Mouse (Mus musculus) liver, embryonic 15.5 days (tissue): Measurements from ENCODE around the gene Steap3. TPM values are rescaled to one million over a fixed set of nuclear protein-coding genes. Genes with fewer than 3 reads are reported as not detected.

Experiments
- ATAC-seq: fragments of 200-750 bp; cut with Nextera tagmentation; 2 replicates; pipeline ENCODE4 v1.8.0; 2017; ENCODE audit warnings: moderate number of reproducible peaks, mild to moderate bottlenecking, moderate library complexity; ENCODE audit not compliant: insufficient read depth
- H3K27ac ChIP-seq: fragments of 300-500 bp; sonication (generic); replicated peaks from 2 replicates; pipeline ENCODE4 v1.5.1; 2015; ENCODE audit warnings: mild to moderate bottlenecking, inconsistent platforms
- H3K27me3 ChIP-seq: fragments of 300-500 bp; sonication (generic); 2 replicates; pipeline ENCODE4 v1.6.1; 2015; ENCODE audit warnings: mild to moderate bottlenecking, inconsistent platforms
- H3K36me3 ChIP-seq: fragments of 300-500 bp; sonication (generic); replicated peaks from 2 replicates; pipeline ENCODE4 v1.6.1; 2015; ENCODE audit warnings: moderate library complexity, mild to moderate bottlenecking, inconsistent platforms
- H3K4me1 ChIP-seq: fragments of 300-500 bp; sonication (generic); replicated peaks from 2 replicates; pipeline ENCODE4 v1.6.1; 2015; ENCODE audit warnings: inconsistent platforms
- H3K4me2 ChIP-seq: fragments of 300-500 bp; sonication (generic); 2 replicates; pipeline ENCODE4 v1.6.1; 2015; ENCODE audit warnings: moderate library complexity, mild to moderate bottlenecking, inconsistent platforms
- H3K4me3 ChIP-seq: fragments of 300-500 bp; sonication (generic); replicated peaks from 2 replicates; pipeline ENCODE4 v1.5.1; 2015; ENCODE audit warnings: mild to moderate bottlenecking, inconsistent platforms
- H3K9ac ChIP-seq: fragments of 300-500 bp; sonication (generic); 2 replicates; pipeline ENCODE4 v1.6.1; 2015; ENCODE audit warnings: moderate library complexity, mild to moderate bottlenecking, inconsistent platforms
- H3K9me3 ChIP-seq: fragments of 300-500 bp; sonication (generic); replicated peaks from 2 replicates; pipeline ENCODE4 v1.6.1; 2016; ENCODE audit warnings: inconsistent platforms
- WGBS: fragments of 180-500 bp; shearing (Covaris S2); methylation state at CpG from one replicate; pipeline ENCODE4 v1.1.7; 2015; ENCODE audit warnings: mixed read lengths; ENCODE audit not compliant: insufficient replicate concordance; 5-methylcytosine and 5-hydroxymethylcytosine counted together
- polyA plus RNA-seq: library from polyadenylated mRNA; unstranded; fragments of >200 nt; fragmentation: Nextera tagmentation; extraction: Ambion mirVana; gene quantifications from 2 replicates; pipeline ENCODE4 v1.2.1, GENCODE M21; 2015

Gene Steap3
- polyA plus RNA-seq, 1 experiment from 2014 or later: 43.4 TPM

GRCm38 (mm10) chr1:120251193-120251592, 21.3 kb downstream of the Steap3 start:
- Histone ChIP-seq H3K9me3 (no peaks in the 10 kb centered on the region), H3K27me3 (no peaks in the 10 kb centered on the region), H3K4me3 (no peak overlapping the region), H3K9ac (no peak overlapping the region), H3K36me3 (peaks cover 73% of the 10 kb centered on the region), H3K4me2 (no peak overlapping the region), H3K27ac (peak overlapping the region; percentile 31), H3K4me1 (peaks cover 42% of the 10 kb centered on the region)
- no peak for ATAC-seq
- 75% methylated on average over 1 of the region's 1 CpGs for WGBS

DNA sequence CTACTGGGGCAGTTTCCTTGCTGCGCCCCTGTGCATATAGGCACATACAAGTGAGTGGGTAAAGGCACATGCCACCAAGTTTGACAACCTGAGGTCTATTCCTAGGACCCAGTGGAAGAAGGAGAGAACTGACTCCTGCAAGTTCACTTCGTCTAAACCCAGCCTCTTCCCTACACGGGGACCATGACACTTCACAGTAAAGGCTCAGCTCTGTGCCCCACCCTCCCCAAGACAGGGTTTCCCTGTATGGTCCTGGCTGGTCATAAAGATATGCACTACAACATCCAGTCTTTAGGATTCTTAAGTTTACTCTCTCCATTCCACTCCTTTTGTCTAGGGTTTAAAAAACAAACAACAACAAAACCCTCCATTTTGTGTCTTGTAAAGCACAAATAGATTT, 21.9 kb downstream of the Steap3 start:
- Histone ChIP-seq H3K4me3 (no peak overlapping the region), H3K27me3 (no peaks in the 10 kb centered on the region), H3K36me3 (peaks cover 73% of the 10 kb centered on the region), H3K4me2 (no peak overlapping the region), H3K27ac (no peak overlapping the region), H3K9me3 (no peaks in the 10 kb centered on the region), H3K4me1 (peaks cover 41% of the 10 kb centered on the region), H3K9ac (peak overlapping the region; percentile 4; the same call in 1 of the 2 replicates)
- 59% methylated on average over 3 of the region's 3 CpGs for WGBS
- 0 out of 2 replicates have a peak, but pooled peaks have one; percentile 29 for ATAC-seq

GRCm38 (mm10) chr1:120249842-120250241, 22.7 kb downstream of the Steap3 start:
- Histone ChIP-seq H3K4me3 (no peak overlapping the region), H3K9me3 (no peaks in the 10 kb centered on the region), H3K4me2 (no peak overlapping the region), H3K27me3 (no peaks in the 10 kb centered on the region), H3K36me3 (peaks cover 74% of the 10 kb centered on the region), H3K27ac (no peak overlapping the region), H3K4me1 (peaks cover 40% of the 10 kb centered on the region), H3K9ac (no peak overlapping the region)
- 73% methylated on average over 5 of the region's 5 CpGs for WGBS
- no peak for ATAC-seq

GRCm38 (mm10) chr1:120248156-120248555, 24.3 kb downstream of the Steap3 start:
- H3K9me3 ChIP-seq: no peaks in the 10 kb centered on the region
- no peak overlapping the region for H3K4me2 ChIP-seq
- peaks cover 75% of the 10 kb centered on the region for H3K36me3 ChIP-seq
- no peak overlapping the region for H3K9ac ChIP-seq
- no peak overlapping the region for H3K4me3 ChIP-seq
- 72% methylated on average over 5 of the region's 5 CpGs for WGBS
- H3K27ac ChIP-seq: no peak overlapping the region
- peaks cover 37% of the 10 kb centered on the region for H3K4me1 ChIP-seq
- no peaks in the 10 kb centered on the region for H3K27me3 ChIP-seq
- ATAC-seq: no peak

GRCm38 (mm10) chr1:120247351-120247750, 25.2 kb downstream of the Steap3 start:
- ATAC-seq: no peak
- no peak overlapping the region for H3K27ac ChIP-seq
- no peak overlapping the region for H3K4me3 ChIP-seq
- no peaks in the 10 kb centered on the region for H3K9me3 ChIP-seq
- no peak overlapping the region for H3K4me2 ChIP-seq
- peaks cover 29% of the 10 kb centered on the region for H3K4me1 ChIP-seq
- H3K36me3 ChIP-seq: peaks cover 75% of the 10 kb centered on the region
- 47% methylated on average over 3 of the region's 3 CpGs for WGBS
- no peak overlapping the region for H3K9ac ChIP-seq
- no peaks in the 10 kb centered on the region for H3K27me3 ChIP-seq

DNA sequence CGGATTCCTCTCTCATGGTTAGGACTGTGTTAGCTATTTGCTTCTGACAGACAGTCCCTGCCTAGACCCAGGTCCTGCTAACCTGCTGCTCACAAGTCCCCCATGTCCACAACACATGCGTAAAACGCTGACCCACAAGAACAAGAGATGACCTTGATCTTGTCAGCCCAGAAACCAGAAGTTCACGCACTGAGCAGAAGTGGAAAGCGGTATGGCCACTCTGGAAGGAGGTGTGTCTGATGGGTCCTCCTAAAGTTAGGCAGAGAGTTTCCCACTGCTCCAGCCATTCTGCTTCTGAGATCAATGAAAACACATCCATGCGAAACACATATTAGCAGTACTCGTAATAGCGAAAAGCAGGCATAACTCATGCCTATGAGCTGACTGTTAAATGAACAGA, 25.6 kb downstream of the Steap3 start:
- Histone ChIP-seq H3K36me3 (peaks cover 75% of the 10 kb centered on the region), H3K4me2 (no peak overlapping the region), H3K4me1 (peaks cover 25% of the 10 kb centered on the region), H3K9me3 (no peaks in the 10 kb centered on the region), H3K4me3 (no peak overlapping the region), H3K27ac (no peak overlapping the region), H3K9ac (no peak overlapping the region), H3K27me3 (no peaks in the 10 kb centered on the region)
- WGBS: 82% methylated on average over 8 of the region's 8 CpGs
- no peak for ATAC-seq

DNA sequence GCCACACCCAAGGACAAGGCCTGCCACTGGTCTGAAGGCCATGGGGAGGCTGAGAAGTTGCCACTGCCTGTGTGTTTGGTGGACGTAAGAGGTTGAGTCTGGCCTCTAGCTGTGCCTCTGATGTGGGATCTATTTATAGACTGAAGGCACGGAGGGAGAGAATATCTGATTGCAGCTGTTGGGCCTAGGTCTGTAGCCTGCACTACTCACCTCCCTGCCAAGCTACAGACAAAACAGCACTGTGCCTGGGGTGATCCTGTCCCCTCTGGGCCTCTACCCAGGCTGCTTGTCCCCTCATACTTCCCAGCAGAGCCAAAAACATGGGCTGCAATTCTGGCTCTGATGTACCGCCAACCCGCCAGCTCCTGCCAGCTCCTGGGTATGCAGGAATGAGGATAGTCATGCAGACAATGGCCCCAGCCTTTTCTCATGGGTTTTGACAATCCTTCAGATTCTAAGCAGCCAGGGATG, 26.8 kb downstream of the Steap3 start:
- H3K27me3 ChIP-seq: no peaks in the 10 kb centered on the region
- H3K4me2 ChIP-seq: no peak overlapping the region
- 48% methylated on average over 4 of the region's 4 CpGs for WGBS
- H3K4me3 ChIP-seq: no peak overlapping the region
- peaks cover 14% of the 10 kb centered on the region for H3K4me1 ChIP-seq
- no peak overlapping the region for H3K9ac ChIP-seq
- H3K9me3 ChIP-seq: no peaks in the 10 kb centered on the region
- H3K36me3 ChIP-seq: peaks cover 79% of the 10 kb centered on the region
- no peak overlapping the region for H3K27ac ChIP-seq
- no peak for ATAC-seq

DNA sequence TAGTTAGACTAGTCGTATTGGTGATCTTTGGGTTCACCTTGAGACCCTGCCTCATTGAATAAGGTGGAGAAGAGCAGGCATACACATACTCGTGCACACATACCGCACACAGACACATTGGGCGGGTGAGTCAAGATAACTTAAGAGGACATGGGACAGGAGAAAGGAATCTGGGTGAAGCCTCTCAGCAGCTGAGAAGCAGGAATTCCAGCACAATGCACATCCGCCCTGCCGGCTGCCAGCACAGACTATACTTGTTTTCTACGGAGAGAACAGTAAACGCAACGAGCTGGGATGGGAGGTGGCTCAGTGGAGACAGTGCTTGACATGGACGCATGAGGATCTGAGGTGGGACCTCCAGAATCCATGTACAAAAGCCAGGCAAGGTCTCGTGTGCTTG, 27.9 kb downstream of the Steap3 start:
- 83% methylated on average over 11 of the region's 11 CpGs for WGBS
- Histone ChIP-seq H3K9me3 (no peaks in the 10 kb centered on the region), H3K36me3 (peaks cover 89% of the 10 kb centered on the region), H3K4me2 (no peak overlapping the region), H3K9ac (no peak overlapping the region), H3K27me3 (no peaks in the 10 kb centered on the region), H3K27ac (no peak overlapping the region), H3K4me3 (no peak overlapping the region), H3K4me1 (peaks cover 5% of the 10 kb centered on the region)
- ATAC-seq: no peak

DNA sequence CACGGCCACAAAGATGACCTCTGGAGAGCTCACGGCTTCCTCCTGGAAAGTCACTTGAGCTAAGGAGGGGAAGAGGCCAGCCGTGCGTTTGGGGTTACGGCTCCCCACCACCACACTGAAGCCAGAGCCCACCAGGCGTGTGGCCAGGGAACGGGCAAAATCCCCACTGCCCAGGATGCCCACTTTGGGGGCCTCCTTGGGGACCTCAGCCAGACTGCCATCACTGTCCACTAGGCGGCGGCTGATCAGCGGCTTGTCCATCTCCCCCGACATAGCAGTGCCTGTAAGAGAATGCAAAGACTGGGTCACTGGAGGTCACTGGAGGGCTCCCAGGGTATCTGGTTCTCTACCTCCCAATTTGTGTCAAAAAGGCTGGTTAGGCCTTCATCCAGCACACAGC, 28.5 kb downstream of the Steap3 start:
- Histone ChIP-seq H3K4me1 (peaks cover 5% of the 10 kb centered on the region), H3K9ac (no peak overlapping the region), H3K36me3 (peaks cover 96% of the 10 kb centered on the region), H3K27ac (no peak overlapping the region), H3K27me3 (no peaks in the 10 kb centered on the region), H3K9me3 (no peaks in the 10 kb centered on the region), H3K4me3 (no peak overlapping the region), H3K4me2 (no peak overlapping the region)
- no peak for ATAC-seq
- 87% methylated on average over 11 of the region's 11 CpGs for WGBS

GRCm38 (mm10) chr1:120237068-120237467, 35.4 kb downstream of the Steap3 start:
- H3K9me3 ChIP-seq: no peaks in the 10 kb centered on the region
- 42% methylated on average over 1 of the region's 1 CpGs for WGBS
- no peak overlapping the region for H3K4me3 ChIP-seq
- H3K4me1 ChIP-seq: peaks cover 7% of the 10 kb centered on the region
- no peak for ATAC-seq
- H3K9ac ChIP-seq: no peak overlapping the region
- H3K27ac ChIP-seq: no peak overlapping the region
- no peak overlapping the region for H3K4me2 ChIP-seq
- no peaks in the 10 kb centered on the region for H3K27me3 ChIP-seq
- peaks cover 97% of the 10 kb centered on the region for H3K36me3 ChIP-seq

- H3K4me3 ChIP-seq: no peak overlapping the region
- 84% methylated on average over 14 of the region's 14 CpGs for WGBS
- no peak for ATAC-seq
- no peak overlapping the region for H3K27ac ChIP-seq
- no peaks in the 10 kb centered on the region for H3K9me3 ChIP-seq
- no peak overlapping the region for H3K9ac ChIP-seq
- no peak overlapping the region for H3K4me2 ChIP-seq
- H3K27me3 ChIP-seq: no peaks in the 10 kb centered on the region
- peaks cover 97% of the 10 kb centered on the region for H3K36me3 ChIP-seq
- peaks cover 14% of the 10 kb centered on the region for H3K4me1 ChIP-seq
Observed at GRCm38 (mm10) chr1:120236424-120236823, 36.1 kb downstream of the Steap3 start.

GRCm38 (mm10) chr1:120235631-120236215, 36.8 kb downstream of the Steap3 start:
- 85% methylated on average over 6 of the region's 6 CpGs for WGBS
- peaks cover 90% of the 10 kb centered on the region for H3K36me3 ChIP-seq
- H3K9me3 ChIP-seq: no peaks in the 10 kb centered on the region
- H3K4me3 ChIP-seq: no peak overlapping the region
- no peak overlapping the region for H3K4me2 ChIP-seq
- no peaks in the 10 kb centered on the region for H3K27me3 ChIP-seq
- no peak overlapping the region for H3K27ac ChIP-seq
- H3K4me1 ChIP-seq: peaks cover 21% of the 10 kb centered on the region
- no peak overlapping the region for H3K9ac ChIP-seq
- ATAC-seq: no peak
